Mouse (Mus musculus) neural tube, embryonic 11.5 days (tissue): ENCODE data around the gene Elf1. TPM values are rescaled to one million over a fixed set of nuclear protein-coding genes. Genes with fewer than 3 reads are reported as not detected.
"Not testable (repeated sequence)": the region's sequence is repeated elsewhere in the genome, so short reads cannot be mapped to it uniquely, and the experiment has no call there.

Source experiments
- ATAC-seq: fragments of 200-750 bp; cut with Nextera tagmentation; 2 replicates; pipeline ENCODE4 v1.8.0; 2017; ENCODE audit warnings: moderate number of reproducible peaks, mild to moderate bottlenecking, moderate TSS enrichment, moderate library complexity; ENCODE audit not compliant: insufficient read depth, low FRiP score, low TSS enrichment
- DNase-seq: peaks from one replicate; pipeline ENCODE4 v3.0.0-alpha.2; 2015; ENCODE audit warnings: low spot score
- H3K27ac ChIP-seq: fragments of 300-500 bp; sonication (generic); 2 replicates; pipeline ENCODE4 v1.5.1; 2014; ENCODE audit warnings: low read depth, mild to moderate bottlenecking, low read length
- H3K27me3 ChIP-seq: fragments of 300-500 bp; sonication (generic); 2 replicates; pipeline ENCODE4 v1.6.1; 2014; ENCODE audit warnings: mild to moderate bottlenecking, low read length, mixed read lengths; ENCODE audit not compliant: control insufficient read depth, insufficient read depth
- H3K36me3 ChIP-seq: fragments of 300-500 bp; sonication (generic); 2 replicates; pipeline ENCODE4 v1.6.1; 2014; ENCODE audit warnings: mild to moderate bottlenecking, low read length, moderate library complexity, mixed read lengths; ENCODE audit not compliant: control insufficient read depth, insufficient read depth
- H3K4me1 ChIP-seq: fragments of 300-500 bp; sonication (generic); 2 replicates; pipeline ENCODE4 v1.6.1; 2014; ENCODE audit warnings: low read length, mixed read lengths; ENCODE audit not compliant: control insufficient read depth, insufficient read depth
- H3K4me2 ChIP-seq: fragments of 300-500 bp; sonication (generic); 2 replicates; pipeline ENCODE4 v1.6.1; 2014; ENCODE audit warnings: low read depth, mild to moderate bottlenecking, moderate library complexity
- H3K4me3 ChIP-seq: fragments of 300-500 bp; sonication (generic); 2 replicates; pipeline ENCODE4 v1.5.1; 2014; ENCODE audit warnings: low read depth, low read length
- H3K9ac ChIP-seq: fragments of 300-500 bp; sonication (generic); 2 replicates; pipeline ENCODE4 v1.6.1; 2014; ENCODE audit warnings: mild to moderate bottlenecking, low read length
- H3K9me3 ChIP-seq: fragments of 300-500 bp; sonication (generic); 2 replicates; pipeline ENCODE4 v1.6.1; 2016; ENCODE audit warnings: low read length; ENCODE audit not compliant: control insufficient read depth
- WGBS: fragments of 180-500 bp; shearing (Covaris S2); extraction: QIAGEN DNeasy Blood & Tissue Kit; methylation state at CpG from one replicate; pipeline ENCODE4 v1.1.7; 2014; 5-methylcytosine and 5-hydroxymethylcytosine counted together
- polyA plus RNA-seq: library from polyadenylated mRNA; unstranded; fragments of >200 nt; fragmentation: Nextera tagmentation; extraction: Ambion mirVana; gene quantifications from 2 replicates; pipeline ENCODE4 v1.2.1, GENCODE M21; 2014

Gene Elf1
- 8.2 and 8.3 TPM in 2 replicates for polyA plus RNA-seq

DNA sequence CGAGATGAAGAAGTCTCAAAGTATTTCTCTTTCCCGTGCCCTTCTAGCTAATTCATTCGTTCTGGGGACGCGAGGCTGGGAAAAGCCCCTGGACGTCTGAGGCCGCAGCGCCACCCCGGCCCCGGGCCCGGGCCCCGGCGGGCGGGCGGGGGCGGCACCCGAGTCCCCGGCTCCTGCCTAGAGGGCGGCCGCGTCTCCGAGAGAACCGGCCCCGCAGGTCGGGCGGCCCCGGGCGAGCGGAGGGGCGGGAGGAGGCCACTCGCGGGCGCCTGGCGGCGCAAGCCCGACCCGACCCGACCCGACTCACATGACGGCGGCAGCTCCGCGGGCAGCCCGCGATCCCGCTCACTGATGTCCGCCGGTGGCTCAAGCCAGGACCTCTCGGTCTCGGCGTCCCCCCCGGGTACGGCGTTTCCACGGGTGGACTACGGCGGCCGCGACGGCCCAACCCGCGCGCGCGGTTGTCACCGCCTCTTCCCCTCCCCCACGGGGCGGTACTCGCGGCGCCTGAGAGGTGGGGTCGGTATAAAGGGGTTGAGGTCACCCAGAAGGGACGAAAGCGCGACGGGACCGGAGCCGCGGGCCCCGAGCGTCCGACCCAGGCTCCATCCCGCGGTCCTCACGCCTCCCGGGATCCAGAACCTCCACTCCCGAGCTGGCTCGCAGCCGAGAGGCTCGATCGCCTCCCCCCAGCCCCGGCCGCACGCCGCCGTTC lies at the start of gene Elf1:
Gene Elf1 (plus strand): TSS at position 571 of the 715 bp plus-strand sequence.
- H3K27ac ChIP-seq = peak within 1 kb of the TSS; percentile 99
- H3K27me3 ChIP-seq = no peaks in the 10 kb centered on the region
- peak within 1 kb of the TSS; percentile 77 for H3K4me3 ChIP-seq
- peak; percentile 84 for ATAC-seq
- H3K9ac ChIP-seq = peak within 1 kb of the TSS; percentile 90
- H3K36me3 ChIP-seq = peaks cover 3% of the 10 kb centered on the region; the same call in 1 of the 2 replicates
- DNase-seq = peak; percentile 91
- H3K9me3 ChIP-seq = no peaks in the 10 kb centered on the region
- 0% methylated on average over 65 of the region's 96 CpGs for WGBS
- peak within 1 kb of the TSS; percentile 65 for H3K4me2 ChIP-seq
- H3K4me1 ChIP-seq = peaks cover 13% of the 10 kb centered on the region

DNA sequence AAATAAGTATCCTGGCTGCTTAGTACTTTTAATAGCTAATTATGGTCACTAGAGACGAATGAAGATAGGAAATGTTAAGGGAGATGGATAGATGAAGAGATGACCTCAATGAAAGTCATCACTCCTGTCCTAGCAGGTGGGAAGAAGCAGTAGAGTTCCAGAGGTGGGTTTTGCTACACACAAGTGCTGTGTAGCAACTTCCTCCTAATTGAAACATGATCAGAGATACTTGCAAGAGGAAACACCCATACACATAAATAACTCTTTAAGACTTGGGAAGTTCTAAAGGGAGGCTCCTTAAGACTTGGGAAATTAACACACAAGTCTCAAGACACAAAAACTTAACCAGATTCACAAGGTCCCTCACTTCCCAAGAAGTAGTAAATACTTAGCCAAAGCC lies 46.9 kb upstream of the Elf1 start:
- no peak overlapping the region for H3K9ac ChIP-seq
- H3K4me2 ChIP-seq = no peak overlapping the region
- no peak for DNase-seq
- 85% methylated on average over 1 of the region's 1 CpGs for WGBS
- ATAC-seq = no peak
- no peak overlapping the region for H3K27ac ChIP-seq
- H3K4me1 ChIP-seq = no peaks in the 10 kb centered on the region
- no peak overlapping the region for H3K4me3 ChIP-seq
- H3K27me3 ChIP-seq = no peaks in the 10 kb centered on the region
- no peaks in the 10 kb centered on the region for H3K9me3 ChIP-seq
- no peaks in the 10 kb centered on the region for H3K36me3 ChIP-seq

DNA sequence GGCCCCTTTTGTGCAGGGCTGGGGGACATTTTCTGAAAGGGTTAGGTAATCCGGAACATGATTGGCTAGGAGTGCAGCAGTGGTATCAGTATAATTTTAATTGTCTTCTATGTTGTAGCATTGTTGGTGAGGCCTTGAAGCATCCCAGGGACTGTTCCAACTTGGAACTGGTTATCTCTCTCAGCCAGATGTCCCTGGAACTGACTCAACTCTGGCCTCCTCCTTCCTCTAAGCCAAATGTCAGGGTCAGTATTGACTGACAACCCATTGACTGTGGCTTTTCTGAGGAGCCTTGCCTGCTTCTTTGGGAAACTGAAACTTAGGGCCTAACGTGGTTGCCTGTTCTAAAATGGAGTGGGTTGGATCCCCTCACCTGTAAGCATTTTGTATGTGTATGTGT lies 40.3 kb upstream of the Elf1 start:
- 93% methylated on average over 2 of the region's 2 CpGs for WGBS
- no peaks in the 10 kb centered on the region for H3K4me1 ChIP-seq
- H3K9ac ChIP-seq = no peak overlapping the region
- no peaks in the 10 kb centered on the region for H3K9me3 ChIP-seq
- no peak overlapping the region for H3K4me3 ChIP-seq
- no peaks in the 10 kb centered on the region for H3K27me3 ChIP-seq
- no peak overlapping the region for H3K4me2 ChIP-seq
- no peak overlapping the region for H3K27ac ChIP-seq
- no peak for DNase-seq
- H3K36me3 ChIP-seq = no peaks in the 10 kb centered on the region
- ATAC-seq = no peak

GRCm38 (mm10) chr14:79441441-79441840 lies 39.6 kb upstream of the Elf1 start:
- Histone ChIP-seq H3K9me3 (no peaks in the 10 kb centered on the region), H3K9ac (no peak overlapping the region), H3K4me1 (no peaks in the 10 kb centered on the region), H3K36me3 (no peaks in the 10 kb centered on the region), H3K27ac (no peak overlapping the region), H3K27me3 (no peaks in the 10 kb centered on the region), H3K4me3 (no peak overlapping the region), H3K4me2 (no peak overlapping the region)
- ATAC-seq (no peak), DNase-seq (no peak)
- WGBS = 89% methylated on average over 5 of the region's 5 CpGs

- DNase-seq (no peak), ATAC-seq (no peak)
- Histone ChIP-seq H3K9ac (no peak overlapping the region), H3K27ac (no peak overlapping the region), H3K4me2 (no peak overlapping the region), H3K36me3 (no peaks in the 10 kb centered on the region), H3K9me3 (no peaks in the 10 kb centered on the region), H3K27me3 (no peaks in the 10 kb centered on the region), H3K4me1 (no peaks in the 10 kb centered on the region), H3K4me3 (no peak overlapping the region)
- 89% methylated on average over 9 of the region's 9 CpGs for WGBS
These were observed 36.4 kb upstream of the Elf1 start for GRCm38 (mm10) chr14:79444601-79445000.

- WGBS = 48% methylated on average over 16 of the region's 16 CpGs
- Histone ChIP-seq H3K27me3 (no peaks in the 10 kb centered on the region), H3K4me2 (peak overlapping the region; percentile 35; the same call in 1 of the 2 replicates), H3K9ac (0 out of 2 replicates have a peak overlapping the region, but pooled peaks have one; percentile 15), H3K4me3 (0 out of 2 replicates have a peak overlapping the region, but pooled peaks have one; percentile 3), H3K27ac (no peak overlapping the region), H3K9me3 (no peaks in the 10 kb centered on the region), H3K4me1 (no peaks in the 10 kb centered on the region), H3K36me3 (no peaks in the 10 kb centered on the region)
- ATAC-seq (peak; percentile 60; the same call in 1 of the 2 replicates), DNase-seq (peak; percentile 51)
These were observed 35.9 kb upstream of the Elf1 start for GRCm38 (mm10) chr14:79445055-79445620.

- peak within 1 kb of the TSS; percentile 45 for H3K4me2 ChIP-seq
- ATAC-seq = peak; percentile 86
- H3K9ac ChIP-seq = peak within 1 kb of the TSS; percentile 52; the same call in 1 of the 2 replicates
- not testable (repeated sequence) for H3K4me1 ChIP-seq, H3K36me3 ChIP-seq, H3K9me3 ChIP-seq, H3K27me3 ChIP-seq, H3K27ac ChIP-seq
- peak within 1 kb of the TSS; percentile 44 for H3K4me3 ChIP-seq
- 6% methylated on average over 29 of the region's 89 CpGs for WGBS
- peak; percentile 87 for DNase-seq
These were observed 29.1 kb upstream of the Elf1 start, which contains the start of gene Kbtbd6 for GRCm38 (mm10) chr14:79451681-79452590. Gene Kbtbd6 (plus strand): TSS chr14:79451835.

GRCm38 (mm10) chr14:79452591-79452934 lies 28.4 kb upstream of the Elf1 start:
- WGBS = 91% methylated on average over 4 of the region's 10 CpGs
- not testable (repeated sequence) for H3K4me2 ChIP-seq, DNase-seq, H3K9ac ChIP-seq, ATAC-seq, H3K27me3 ChIP-seq, H3K9me3 ChIP-seq, H3K4me1 ChIP-seq, H3K27ac ChIP-seq, H3K4me3 ChIP-seq, H3K36me3 ChIP-seq
